Mouse (Mus musculus): ENCODE data around the gene Golga5. TPM values are rescaled to one million over a fixed set of nuclear protein-coding genes. Genes with fewer than 3 reads are reported as not detected.
A peak's percentile ranks its signal among the peaks of the same experiment; 100 is the strongest.

Golga5 gene
- 32.5 and 34.0 TPM in 2 replicates for polyA plus RNA-seq (2014; fragmentation: Nextera tagmentation; extraction: Ambion mirVana)

DNA sequence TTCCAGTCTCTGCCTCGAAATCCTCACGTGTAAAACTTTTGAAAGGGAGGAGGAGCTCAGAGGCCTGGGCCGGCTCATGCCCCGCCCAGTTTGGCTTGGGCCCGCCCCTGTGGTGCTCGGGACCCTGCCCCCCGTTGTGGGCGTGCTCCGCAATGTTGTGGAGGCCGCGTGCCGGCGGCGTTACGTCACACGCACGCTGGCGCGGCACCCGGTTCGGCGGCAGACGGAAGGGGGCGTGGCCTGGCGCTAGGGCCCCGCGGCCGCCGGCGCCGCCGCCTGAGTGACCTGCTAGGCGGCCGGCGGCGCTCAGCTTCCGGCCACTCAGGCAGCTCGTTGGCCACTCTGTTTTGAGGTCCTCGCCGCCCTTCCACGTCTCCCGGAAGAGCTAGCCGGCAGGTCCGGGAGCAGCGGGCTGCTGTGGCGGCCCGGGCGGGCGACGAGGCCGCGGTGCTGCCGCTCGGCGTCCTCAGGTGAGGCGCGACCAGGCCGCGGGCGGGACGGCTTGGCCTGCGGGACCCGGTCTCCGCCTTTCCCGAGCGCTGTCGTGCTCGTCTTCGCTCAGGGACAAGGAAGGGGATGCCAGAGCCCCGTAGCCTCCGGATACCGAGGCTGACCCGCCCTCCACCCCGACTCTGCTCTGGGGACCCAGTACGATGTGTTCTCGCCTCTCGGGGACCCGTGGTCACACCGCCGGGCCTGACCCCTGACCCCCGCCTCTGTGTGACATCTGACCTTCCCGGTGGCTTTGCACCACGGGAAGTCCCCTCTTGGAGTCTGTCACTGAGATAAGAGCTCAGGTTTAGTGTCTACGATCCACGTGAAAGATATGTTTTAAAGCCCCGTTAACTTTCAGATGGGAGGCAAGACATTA, at the start of gene Golga5:
Golga5 (plus strand) TSS at position 242 of the 871 bp plus-strand sequence.
- H3K9ac ChIP-seq (ENCODE audit: low read length), result peak within 1 kb of the TSS; percentile 75
- no peaks in the 10 kb centered on the region; the same call in 1 of the 2 replicates for H3K36me3 ChIP-seq (ENCODE audit: control insufficient read depth, insufficient read depth, low read length)
- H3K27ac ChIP-seq (ENCODE audit: low read depth, low read length), result peak within 1 kb of the TSS; percentile 41; the same call in 1 of the 2 replicates
- DNase-seq (ENCODE audit: low spot score) (peak; percentile 99), ATAC-seq (replicated peaks; ENCODE audit: low FRiP score) (peak; percentile 99)
- H3K4me3 ChIP-seq (ENCODE audit: low read depth, low read length), result peak within 1 kb of the TSS; percentile 86
- H3K9me3 ChIP-seq (ENCODE audit: control insufficient read depth, low read length), result no peaks in the 10 kb centered on the region
- peak within 1 kb of the TSS; percentile 85 for H3K4me2 ChIP-seq (ENCODE audit: low read depth, low read length, severe bottlenecking)
- WGBS, result under 1% methylated on average over 81 of the region's 86 CpGs
- H3K27me3 ChIP-seq (ENCODE audit: control insufficient read depth, insufficient read depth, low read length), result no peaks in the 10 kb centered on the region
- no peaks in the 10 kb centered on the region for H3K4me1 ChIP-seq (replicated peaks; ENCODE audit: control insufficient read depth, insufficient read depth, low read length)

DNA sequence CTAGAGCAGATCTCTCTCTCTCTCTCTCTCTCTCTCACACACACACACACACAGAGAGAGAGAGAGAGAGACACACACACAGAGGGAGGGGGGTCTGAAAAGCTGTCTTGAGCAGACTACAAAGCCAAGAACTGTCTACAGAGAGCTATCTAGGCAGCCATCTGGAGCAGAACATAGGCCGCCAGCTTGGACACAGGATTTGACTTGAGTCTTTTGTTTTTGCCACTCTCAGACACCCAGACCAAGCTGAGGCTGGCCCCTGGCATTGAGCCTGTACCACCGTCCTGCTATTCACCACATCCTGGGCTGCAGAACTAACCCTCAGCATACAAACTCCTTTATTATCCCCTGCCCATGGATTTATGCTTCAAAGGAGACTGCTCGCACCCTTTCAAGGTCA, 49.4 kb upstream of the Golga5 start:
- Histone ChIP-seq H3K27me3 (ENCODE audit: control insufficient read depth, insufficient read depth, low read length) (no peaks in the 10 kb centered on the region), H3K4me2 (ENCODE audit: low read depth, low read length, severe bottlenecking) (no peak overlapping the region), H3K4me3 (ENCODE audit: low read depth, low read length) (no peak overlapping the region), H3K36me3 (ENCODE audit: control insufficient read depth, insufficient read depth, low read length) (no peaks in the 10 kb centered on the region), H3K9me3 (ENCODE audit: control insufficient read depth, low read length) (no peaks in the 10 kb centered on the region), H3K4me1 (replicated peaks; ENCODE audit: control insufficient read depth, insufficient read depth, low read length) (no peaks in the 10 kb centered on the region), H3K27ac (ENCODE audit: low read depth, low read length) (no peak overlapping the region), H3K9ac (ENCODE audit: low read length) (no peak overlapping the region)
- 61% methylated on average over 3 of the region's 3 CpGs for WGBS
- ATAC-seq (replicated peaks; ENCODE audit: low FRiP score) (no peak), DNase-seq (ENCODE audit: low spot score) (no peak)

- Histone ChIP-seq H3K36me3 (ENCODE audit: control insufficient read depth, insufficient read depth, low read length) (no peaks in the 10 kb centered on the region), H3K4me3 (ENCODE audit: low read depth, low read length) (no peak overlapping the region), H3K4me1 (replicated peaks; ENCODE audit: control insufficient read depth, insufficient read depth, low read length) (no peaks in the 10 kb centered on the region), H3K9ac (ENCODE audit: low read length) (no peak overlapping the region), H3K27me3 (ENCODE audit: control insufficient read depth, insufficient read depth, low read length) (no peaks in the 10 kb centered on the region), H3K27ac (ENCODE audit: low read depth, low read length) (no peak overlapping the region), H3K9me3 (ENCODE audit: control insufficient read depth, low read length) (no peaks in the 10 kb centered on the region), H3K4me2 (ENCODE audit: low read depth, low read length, severe bottlenecking) (no peak overlapping the region)
- DNase-seq (ENCODE audit: low spot score) (no peak), ATAC-seq (replicated peaks; ENCODE audit: low FRiP score) (no peak)
- 94% methylated on average over 10 of the region's 10 CpGs for WGBS
Measured at GRCm38 (mm10) chr12:102420168-102420890, 48.6 kb upstream of the Golga5 start.

GRCm38 (mm10) chr12:102422065-102422464, 46.9 kb upstream of the Golga5 start:
- DNase-seq (ENCODE audit: low spot score) (no peak), ATAC-seq (replicated peaks; ENCODE audit: low FRiP score) (no peak)
- H3K27me3 ChIP-seq (ENCODE audit: control insufficient read depth, insufficient read depth, low read length), result no peaks in the 10 kb centered on the region
- no peak overlapping the region for H3K9ac ChIP-seq (ENCODE audit: low read length)
- 91% methylated on average over 6 of the region's 6 CpGs for WGBS
- no peaks in the 10 kb centered on the region for H3K4me1 ChIP-seq (replicated peaks; ENCODE audit: control insufficient read depth, insufficient read depth, low read length)
- H3K27ac ChIP-seq (ENCODE audit: low read depth, low read length), result no peak overlapping the region
- H3K36me3 ChIP-seq (ENCODE audit: control insufficient read depth, insufficient read depth, low read length), result no peaks in the 10 kb centered on the region
- no peaks in the 10 kb centered on the region for H3K9me3 ChIP-seq (ENCODE audit: control insufficient read depth, low read length)
- H3K4me3 ChIP-seq (ENCODE audit: low read depth, low read length), result no peak overlapping the region
- H3K4me2 ChIP-seq (ENCODE audit: low read depth, low read length, severe bottlenecking), result no peak overlapping the region

DNA sequence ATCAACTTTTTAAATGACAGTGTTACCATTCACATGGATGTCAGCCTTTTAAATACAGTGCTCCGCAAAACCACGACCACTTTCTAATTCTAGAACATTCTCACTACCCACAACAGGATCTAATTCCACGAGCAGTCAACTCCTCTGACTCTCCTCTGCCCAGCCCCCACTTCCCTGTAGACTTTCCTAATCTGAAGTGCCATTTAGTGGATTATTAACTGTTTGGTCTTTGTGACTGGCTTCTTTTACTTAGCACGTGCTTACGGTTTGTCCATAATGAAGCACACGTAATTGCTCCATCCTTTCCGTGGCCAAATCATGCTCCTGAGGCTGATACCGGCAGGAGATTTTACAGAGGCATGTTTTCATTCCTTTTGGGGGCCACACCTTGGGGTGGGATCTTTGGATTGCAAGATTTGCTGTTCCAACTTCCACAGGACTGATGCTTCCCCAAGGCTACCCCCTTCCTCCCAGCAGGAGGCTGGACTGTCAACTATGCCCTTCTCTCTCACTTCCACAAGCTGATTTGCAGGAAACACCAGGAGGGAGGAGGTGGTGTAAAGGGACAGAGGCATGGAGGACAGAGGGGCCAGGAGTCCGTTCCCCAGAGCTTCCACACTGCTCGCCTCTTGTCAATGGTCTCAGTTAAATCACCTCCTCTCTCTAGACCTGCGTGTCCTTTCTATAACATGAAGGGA, 46.2 kb upstream of the Golga5 start:
- no peak for DNase-seq (ENCODE audit: low spot score)

GRCm38 (mm10) chr12:102423625-102424024, 45.3 kb upstream of the Golga5 start:
- WGBS, result 93% methylated on average over 8 of the region's 8 CpGs
- no peak for ATAC-seq (replicated peaks; ENCODE audit: low FRiP score)
- no peak for DNase-seq (ENCODE audit: low spot score)

More for the DNA sequence above, 46.2 kb upstream of the Golga5 start:
- Histone ChIP-seq H3K9me3 (ENCODE audit: control insufficient read depth, low read length) (no peaks in the 10 kb centered on the region), H3K9ac (ENCODE audit: low read length) (no peak overlapping the region), H3K36me3 (ENCODE audit: control insufficient read depth, insufficient read depth, low read length) (no peaks in the 10 kb centered on the region), H3K27me3 (ENCODE audit: control insufficient read depth, insufficient read depth, low read length) (no peaks in the 10 kb centered on the region), H3K4me2 (ENCODE audit: low read depth, low read length, severe bottlenecking) (no peak overlapping the region), H3K4me3 (ENCODE audit: low read depth, low read length) (no peak overlapping the region), H3K27ac (ENCODE audit: low read depth, low read length) (no peak overlapping the region), H3K4me1 (replicated peaks; ENCODE audit: control insufficient read depth, insufficient read depth, low read length) (no peaks in the 10 kb centered on the region)
- ATAC-seq (replicated peaks; ENCODE audit: low FRiP score), result no peak
- WGBS, result 91% methylated on average over 11 of the region's 11 CpGs

DNA sequence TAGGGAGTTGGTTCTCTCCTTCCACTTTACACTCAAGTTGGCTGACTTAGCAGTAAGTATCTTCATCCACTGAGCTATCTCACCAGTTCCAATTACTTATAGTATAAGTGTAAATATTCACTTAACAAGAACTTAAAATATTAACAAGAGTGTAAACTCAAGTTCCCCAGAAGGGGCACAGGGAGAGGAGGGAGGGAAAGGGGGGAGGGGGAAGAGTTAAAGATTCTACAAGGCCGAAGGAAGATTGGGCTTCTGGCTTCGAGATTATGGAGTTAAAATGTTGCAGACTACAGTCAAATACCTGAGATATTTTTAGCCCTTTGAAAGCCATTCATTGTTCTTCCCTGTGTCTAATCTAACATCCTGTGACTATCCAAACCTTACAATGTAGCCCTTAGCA, 44.5 kb upstream of the Golga5 start:
- Histone ChIP-seq H3K27me3 (ENCODE audit: control insufficient read depth, insufficient read depth, low read length) (no peaks in the 10 kb centered on the region), H3K4me3 (ENCODE audit: low read depth, low read length) (no peak overlapping the region), H3K9me3 (ENCODE audit: control insufficient read depth, low read length) (no peaks in the 10 kb centered on the region), H3K4me2 (ENCODE audit: low read depth, low read length, severe bottlenecking) (no peak overlapping the region), H3K9ac (ENCODE audit: low read length) (no peak overlapping the region), H3K27ac (ENCODE audit: low read depth, low read length) (no peak overlapping the region), H3K4me1 (replicated peaks; ENCODE audit: control insufficient read depth, insufficient read depth, low read length) (no peaks in the 10 kb centered on the region), H3K36me3 (ENCODE audit: control insufficient read depth, insufficient read depth, low read length) (no peaks in the 10 kb centered on the region)
- ATAC-seq (replicated peaks; ENCODE audit: low FRiP score), result no peak
- 80% methylated on average over 2 of the region's 2 CpGs for WGBS
- DNase-seq (ENCODE audit: low spot score), result no peak

More at GRCm38 (mm10) chr12:102423625-102424024, 45.3 kb upstream of the Golga5 start:
- no peaks in the 10 kb centered on the region for H3K36me3 ChIP-seq (ENCODE audit: control insufficient read depth, insufficient read depth, low read length)
- no peaks in the 10 kb centered on the region for H3K27me3 ChIP-seq (ENCODE audit: control insufficient read depth, insufficient read depth, low read length)
- no peaks in the 10 kb centered on the region for H3K9me3 ChIP-seq (ENCODE audit: control insufficient read depth, low read length)
- H3K27ac ChIP-seq (ENCODE audit: low read depth, low read length), result no peak overlapping the region
- H3K4me1 ChIP-seq (replicated peaks; ENCODE audit: control insufficient read depth, insufficient read depth, low read length), result no peaks in the 10 kb centered on the region
- no peak overlapping the region for H3K4me2 ChIP-seq (ENCODE audit: low read depth, low read length, severe bottlenecking)
- H3K4me3 ChIP-seq (ENCODE audit: low read depth, low read length), result no peak overlapping the region
- no peak overlapping the region for H3K9ac ChIP-seq (ENCODE audit: low read length)

DNA sequence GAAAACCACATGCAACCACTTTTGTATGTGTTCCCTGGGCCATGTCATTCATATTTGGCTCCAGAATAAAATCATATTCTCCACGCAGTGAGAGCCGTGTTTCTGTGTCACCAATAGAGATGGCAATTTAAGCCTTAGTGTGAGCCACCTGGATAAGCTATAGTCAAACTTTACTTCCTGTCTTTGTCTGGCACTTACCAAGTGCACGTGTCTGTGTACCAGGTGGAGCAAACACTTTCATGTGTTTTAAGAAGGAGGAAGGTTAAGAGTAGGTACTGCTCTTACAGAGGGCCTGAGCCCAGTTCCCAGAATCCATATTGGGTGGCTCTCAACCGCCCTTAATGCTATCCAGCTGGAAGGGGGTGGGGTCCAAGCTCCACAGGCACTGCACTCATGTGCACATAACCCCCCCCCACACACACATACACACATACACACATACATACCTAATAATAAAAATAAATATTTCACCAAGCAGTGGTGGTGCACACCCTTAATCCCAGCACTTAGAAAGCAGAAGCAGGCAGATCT, 43.8 kb upstream of the Golga5 start:
- no peak overlapping the region for H3K9ac ChIP-seq (ENCODE audit: low read length)
- H3K4me2 ChIP-seq (ENCODE audit: low read depth, low read length, severe bottlenecking), result no peak overlapping the region
- H3K36me3 ChIP-seq (ENCODE audit: control insufficient read depth, insufficient read depth, low read length), result no peaks in the 10 kb centered on the region
- 81% methylated on average over 4 of the region's 4 CpGs for WGBS
- ATAC-seq (replicated peaks; ENCODE audit: low FRiP score), result no peak
- H3K4me3 ChIP-seq (ENCODE audit: low read depth, low read length), result no peak overlapping the region
- DNase-seq (ENCODE audit: low spot score), result no peak
- H3K9me3 ChIP-seq (ENCODE audit: control insufficient read depth, low read length), result no peaks in the 10 kb centered on the region
- no peaks in the 10 kb centered on the region for H3K4me1 ChIP-seq (replicated peaks; ENCODE audit: control insufficient read depth, insufficient read depth, low read length)
- H3K27me3 ChIP-seq (ENCODE audit: control insufficient read depth, insufficient read depth, low read length), result no peaks in the 10 kb centered on the region
- H3K27ac ChIP-seq (ENCODE audit: low read depth, low read length), result no peak overlapping the region

Data from forebrain, embryonic 11.5 days (tissue).